Mouse (Mus musculus) kidney, postnatal 14 days (tissue): Measurements from ENCODE around the gene Efcab12.
A peak's percentile ranks its signal among the peaks of the same experiment; 100 is the strongest.

ENCODE experiments used
- DNase-seq: peaks from one replicate; pipeline ENCODE4 v3.0.0; 2022; ENCODE audit warnings: mixed read lengths

Efcab12 gene

GRCm38 (mm10) chr6:115838745-115839144 is 533 bp upstream of the Efcab12 start:
- DNase-seq = no peak

DNA sequence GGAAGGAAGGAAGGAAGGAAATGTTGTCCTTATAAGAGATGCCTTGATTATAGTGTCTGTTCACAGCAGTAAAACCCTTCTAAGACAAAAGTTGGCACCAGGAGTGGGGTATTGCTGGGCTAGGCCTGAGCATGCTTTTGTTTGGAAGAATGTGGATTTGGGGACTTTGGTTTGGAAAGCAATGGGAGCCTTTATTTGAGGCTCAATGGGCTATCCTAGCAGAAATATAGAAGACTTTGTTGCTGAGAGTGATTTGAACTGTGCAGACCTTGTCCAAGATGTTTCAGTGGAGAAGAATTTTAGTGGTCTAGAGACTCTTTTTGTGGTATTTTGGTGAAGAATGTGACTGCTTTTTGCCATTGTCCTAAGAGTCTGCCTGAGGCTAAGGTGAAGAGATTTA is 4.4 kb downstream of the Efcab12 start:
- DNase-seq = no peak

GRCm38 (mm10) chr6:115832152-115832850 is 5.9 kb downstream of the Efcab12 start:
- DNase-seq = no peak

DNA sequence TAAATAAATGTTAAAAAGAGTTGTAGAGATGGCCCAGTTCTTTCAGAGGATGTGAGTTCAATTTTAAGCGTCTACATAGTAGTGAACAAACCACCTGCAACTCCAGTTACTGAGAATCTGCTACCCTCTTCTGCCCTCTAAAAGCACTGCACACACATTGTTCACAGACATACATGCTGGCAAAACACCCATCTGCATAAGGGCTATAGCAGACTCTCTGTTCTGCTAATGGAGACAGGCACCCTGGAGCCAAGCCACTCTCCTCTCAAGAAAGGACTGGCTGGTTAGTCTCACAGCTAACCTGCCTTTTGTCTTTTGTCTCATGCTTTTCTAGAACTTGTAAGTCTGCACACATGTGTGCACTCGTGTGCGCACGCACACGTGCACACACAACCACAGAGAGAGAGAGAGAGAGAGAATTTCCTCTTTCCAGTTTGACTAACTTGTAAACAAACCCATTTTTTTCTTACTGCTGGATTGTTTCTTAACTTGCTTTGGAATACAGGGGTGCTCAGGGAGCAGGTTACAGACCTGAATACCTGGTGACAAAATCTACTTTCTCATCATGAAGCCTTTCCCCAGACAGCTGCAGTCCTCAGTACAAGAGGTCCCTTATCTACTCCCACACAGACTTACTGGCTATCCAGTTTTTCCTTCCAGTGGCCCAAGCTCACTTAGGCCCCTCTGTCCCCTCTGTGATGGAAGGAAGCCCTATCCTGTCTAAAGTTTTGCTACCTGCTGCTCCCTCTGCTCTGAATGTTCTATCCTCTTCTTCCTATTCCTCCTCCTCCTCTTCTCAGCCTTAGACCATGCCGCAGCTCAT is 7.2 kb downstream of the Efcab12 start:
- DNase-seq = no peak

DNA sequence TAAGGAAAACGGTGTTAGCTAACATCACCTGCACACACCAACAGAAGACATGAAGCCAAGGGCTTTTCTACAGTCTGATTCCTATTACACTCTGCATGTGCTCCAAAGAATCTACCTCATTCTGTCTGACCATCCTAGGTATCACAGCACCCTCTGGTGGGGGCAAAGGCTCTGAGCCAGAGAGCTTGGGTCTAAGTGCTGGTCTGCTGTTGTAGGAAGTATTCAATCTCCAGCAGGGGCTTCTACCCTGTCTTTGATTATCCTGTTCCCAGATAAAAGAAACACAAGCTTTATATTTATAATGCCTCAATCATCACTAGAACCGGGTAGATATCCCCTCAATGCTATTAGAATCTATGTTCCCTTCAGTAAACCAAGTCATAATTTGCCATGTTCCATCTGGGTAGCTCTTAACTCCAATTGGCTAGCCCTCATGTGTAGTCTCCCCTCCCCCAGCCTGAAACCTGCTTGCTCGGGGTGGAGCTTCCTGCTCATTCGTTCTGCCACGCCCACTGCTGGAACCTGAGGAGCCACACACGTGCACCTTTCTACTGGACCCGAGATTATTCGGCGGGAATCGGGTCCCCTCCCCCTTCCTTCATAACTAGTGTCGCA is 14.3 kb downstream of the Efcab12 start:
- DNase-seq = peak; percentile 75

DNA sequence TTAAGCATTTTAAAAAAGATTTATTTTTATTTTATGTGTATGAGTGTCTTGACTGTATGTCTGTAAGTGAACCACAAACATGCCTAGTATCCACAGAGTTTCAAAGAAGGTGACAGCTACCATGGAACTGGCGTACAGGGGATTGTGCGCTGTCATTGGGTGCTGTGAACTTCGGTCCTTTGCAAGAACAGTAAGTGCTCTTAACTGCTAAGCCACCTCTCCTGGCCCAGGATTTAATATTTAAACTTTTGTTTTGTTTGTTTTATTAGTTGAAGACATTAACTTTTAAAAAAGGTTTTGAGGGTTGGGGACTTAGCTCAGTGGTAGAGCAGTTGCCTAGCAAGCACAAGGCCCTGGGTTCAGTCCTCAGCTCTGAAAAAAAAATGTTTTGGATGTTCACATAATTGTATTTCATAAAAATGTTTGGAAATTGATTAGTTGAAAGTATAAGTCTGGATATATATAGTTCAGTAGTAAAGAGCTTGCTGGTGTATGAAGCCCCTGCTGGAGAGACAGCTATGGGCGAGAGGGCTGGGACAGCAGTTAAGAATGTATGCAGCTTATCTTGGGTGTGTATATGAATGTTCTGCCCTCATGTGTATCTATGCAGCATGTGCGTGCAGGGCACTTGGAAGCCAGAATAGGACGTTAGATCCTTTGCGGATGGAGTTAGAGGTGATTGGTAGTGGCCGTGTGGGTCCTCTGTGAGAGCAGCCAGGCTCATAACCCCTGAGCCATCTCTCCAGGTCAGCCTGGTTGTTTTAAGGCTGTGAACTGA is 16.8 kb downstream of the Efcab12 start:
- no peak for DNase-seq

- no peak for DNase-seq
These were observed 20.1 kb downstream of the Efcab12 start for GRCm38 (mm10) chr6:115818129-115818528.

GRCm38 (mm10) chr6:115815041-115815440 is 23.2 kb downstream of the Efcab12 start:
- no peak for DNase-seq

GRCm38 (mm10) chr6:115814104-115814503 is 24.1 kb downstream of the Efcab12 start:
- DNase-seq = peak; percentile 75

DNA sequence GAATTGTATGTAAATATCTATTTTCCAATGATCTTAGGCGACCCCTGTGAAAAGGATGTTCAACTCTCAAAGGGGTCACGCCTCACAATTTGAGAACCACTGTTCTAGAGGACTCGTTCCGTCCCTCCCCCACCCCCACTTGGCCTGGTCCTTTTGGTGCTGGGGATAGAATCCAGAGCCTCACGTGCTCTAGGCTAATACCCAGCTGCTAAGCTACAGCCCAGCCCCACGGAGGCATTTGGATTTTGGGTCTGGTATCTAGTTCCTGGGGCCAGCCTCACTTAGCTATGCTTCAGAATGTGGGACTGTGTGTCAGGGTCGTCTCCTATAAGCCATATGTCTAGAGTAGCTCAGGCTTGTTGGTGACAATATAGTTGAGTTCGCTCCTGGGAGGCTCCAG is 26.6 kb downstream of the Efcab12 start:
- DNase-seq = no peak

DNA sequence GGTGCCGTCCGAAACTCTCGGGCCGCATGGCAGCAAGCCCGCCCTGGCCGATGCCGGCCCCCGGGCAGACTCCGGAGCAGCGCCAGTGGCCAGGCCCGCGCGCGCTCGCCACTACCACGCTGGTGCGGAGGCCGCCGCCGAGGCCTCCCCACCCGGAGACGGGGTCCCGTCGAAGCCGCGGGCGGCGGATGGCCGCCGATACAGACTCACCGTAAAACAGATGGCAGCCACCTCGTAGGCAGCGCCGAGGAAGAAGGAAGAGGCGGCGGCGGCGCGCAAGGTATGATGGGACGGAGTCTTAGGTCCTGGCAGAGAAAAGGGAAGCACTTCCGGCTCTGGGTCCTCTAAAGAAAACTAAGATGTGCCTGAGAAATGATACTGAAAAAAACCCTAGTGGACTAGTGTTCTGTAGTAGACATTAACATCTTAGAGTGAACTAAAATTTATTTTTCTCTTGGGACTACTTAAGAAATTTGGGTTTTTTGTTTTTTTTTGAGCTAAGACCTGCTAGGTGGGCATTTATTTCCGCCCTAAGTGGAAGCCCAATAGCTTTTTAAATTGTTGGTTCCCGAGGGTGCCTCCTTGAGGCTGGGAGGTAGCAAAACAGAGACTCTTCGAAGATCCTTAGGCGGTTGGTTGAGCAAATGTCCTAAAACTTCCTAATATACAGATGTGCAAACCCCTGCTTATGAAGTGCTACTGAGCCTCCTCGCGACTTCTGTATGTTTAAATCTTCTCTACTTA is 29.6 kb downstream of the Efcab12 start, which contains the start of gene Rpl32:
TSS of gene Rpl32 (minus strand) at position 260 of the 744 bp plus-strand sequence.
- peak; percentile 92 for DNase-seq

DNA sequence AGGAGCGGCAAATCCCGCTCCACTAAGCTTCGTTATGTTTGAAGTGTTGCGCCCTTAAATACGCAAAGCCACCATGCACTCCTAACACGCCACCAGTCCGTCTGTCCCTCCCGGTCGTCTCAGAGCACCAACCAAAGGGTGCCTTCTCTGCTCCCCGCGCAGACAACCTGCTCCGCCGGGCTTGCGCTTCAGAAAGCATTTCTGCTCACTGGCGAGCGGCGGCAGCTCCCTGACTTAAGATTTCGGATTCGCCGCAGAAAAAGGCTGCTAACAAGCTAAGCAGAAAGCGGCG is 30.1 kb downstream of the Efcab12 start:
- no peak for DNase-seq

GRCm38 (mm10) chr6:115807464-115808195 is 30.6 kb downstream of the Efcab12 start:
- DNase-seq = no peak

DNA sequence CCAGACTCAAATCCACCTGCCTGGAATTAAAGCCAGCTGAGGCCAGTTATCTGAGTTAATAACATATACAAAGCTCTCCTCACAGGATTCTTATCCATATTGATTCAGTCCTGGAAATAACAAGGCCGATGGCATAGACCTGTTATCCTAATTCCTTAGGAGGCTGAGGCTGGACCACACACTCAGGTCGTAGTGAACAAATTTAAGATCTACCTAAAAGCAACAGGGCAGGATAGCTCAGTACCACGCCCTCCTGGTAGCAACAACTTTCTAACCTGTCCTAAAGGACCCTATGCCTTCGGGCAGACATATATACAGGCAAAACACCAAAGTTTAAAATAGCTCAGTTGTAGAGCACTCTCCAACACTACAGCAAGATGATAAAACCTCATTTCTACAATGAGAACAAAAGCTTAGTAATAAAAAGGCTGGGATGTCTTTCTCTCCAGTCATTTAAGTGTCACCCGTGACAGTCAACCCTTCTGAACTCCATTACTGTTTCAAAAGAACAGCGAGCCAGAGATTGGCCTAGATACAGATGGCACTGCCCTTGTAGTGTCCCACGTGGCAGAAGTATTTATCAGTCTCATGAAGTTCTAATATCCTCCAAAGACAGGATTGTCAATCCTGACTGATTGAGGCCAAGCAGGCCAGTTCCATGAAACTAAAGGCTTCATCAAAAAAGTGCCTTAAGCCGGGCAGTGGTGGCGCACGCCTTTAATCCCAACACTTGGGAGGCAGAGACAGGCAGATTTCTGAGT is 33.6 kb downstream of the Efcab12 start:
- no peak for DNase-seq

DNA sequence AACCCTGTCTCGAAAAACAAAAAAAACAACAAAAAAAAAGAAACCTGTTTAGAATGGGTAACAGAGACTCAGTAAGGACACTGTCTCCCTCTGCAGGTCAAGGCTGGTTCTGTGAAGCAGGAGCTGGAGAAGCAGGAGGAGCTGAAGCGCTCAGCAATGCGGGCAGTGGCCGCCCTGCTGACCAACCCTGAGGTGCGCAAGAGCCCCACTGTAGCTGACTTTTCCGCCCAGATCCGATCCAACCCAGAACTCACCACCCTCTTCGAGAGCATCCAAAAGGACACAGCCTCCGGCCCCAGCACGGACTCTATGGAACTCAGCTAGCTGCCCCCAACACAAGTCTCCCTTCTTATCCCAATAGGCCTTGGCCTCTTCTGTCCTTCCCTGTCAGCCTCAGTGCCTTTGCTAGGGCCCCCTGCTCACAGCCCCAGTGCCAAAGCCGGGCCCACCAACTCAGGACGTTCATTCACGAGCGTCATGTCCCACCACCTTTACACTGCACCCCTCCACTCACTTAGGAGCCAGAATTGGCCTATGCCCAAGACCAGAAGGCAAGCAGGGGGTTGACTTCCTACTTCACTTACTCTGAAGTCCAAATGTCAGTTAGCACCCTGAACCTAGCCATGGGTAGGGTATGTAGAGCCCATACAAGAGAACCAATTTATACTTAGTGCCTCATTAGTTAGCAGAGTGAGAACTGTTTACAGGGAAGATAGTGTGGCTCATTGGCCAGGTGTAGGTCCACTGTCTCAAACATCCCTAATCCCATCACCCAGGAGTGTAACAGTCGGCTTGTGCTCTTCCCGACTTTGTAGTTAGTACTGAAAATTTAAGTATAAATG is 34.5 kb downstream of the Efcab12 start:
- peak; percentile 87 for DNase-seq

DNA sequence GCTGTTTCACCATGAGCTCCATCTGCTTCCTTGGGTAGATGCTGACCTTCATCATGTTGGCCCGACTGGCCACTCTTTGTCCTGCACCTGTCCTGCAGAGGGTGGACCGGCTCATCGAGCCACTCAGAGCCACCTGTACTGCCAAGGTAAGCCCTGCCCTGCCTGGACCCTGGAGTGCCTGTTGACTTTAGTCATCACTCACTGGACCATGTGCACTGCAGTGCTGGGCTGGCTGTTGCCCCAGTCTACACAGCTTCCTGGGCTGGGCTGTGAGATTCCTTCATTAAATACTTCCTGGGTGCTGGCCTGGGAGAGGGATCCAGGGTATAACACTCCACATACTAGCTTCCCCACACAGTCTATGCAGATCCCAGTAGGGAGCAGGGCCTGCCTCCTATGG is 36.4 kb downstream of the Efcab12 start:
- DNase-seq = no peak

DNA sequence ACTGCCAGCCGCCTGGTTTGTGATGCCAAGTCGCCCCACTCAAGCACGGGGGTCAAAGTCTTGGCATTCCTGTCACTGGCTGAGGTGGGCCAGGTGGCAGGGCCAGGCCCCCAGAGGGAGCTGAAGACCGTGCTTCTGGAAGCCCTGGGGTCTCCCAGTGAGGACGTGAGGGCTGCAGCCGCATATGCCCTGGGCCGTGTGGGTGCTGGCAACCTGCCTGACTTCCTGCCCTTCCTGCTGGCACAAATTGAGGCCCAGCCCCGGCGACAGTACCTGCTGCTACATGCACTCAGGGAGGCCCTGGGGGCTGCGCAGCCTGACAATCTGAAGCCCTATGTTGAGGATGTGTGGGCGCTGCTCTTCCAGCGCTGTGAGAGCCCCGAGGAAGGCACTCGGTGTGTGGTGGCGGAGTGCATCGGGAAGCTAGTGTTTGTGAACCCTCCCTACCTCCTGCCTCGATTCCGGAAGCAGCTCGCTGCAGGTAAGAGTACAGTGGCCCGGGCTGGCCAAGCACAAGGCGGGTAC is 45.5 kb downstream of the Efcab12 start:
- DNase-seq = peak; percentile 59

DNA sequence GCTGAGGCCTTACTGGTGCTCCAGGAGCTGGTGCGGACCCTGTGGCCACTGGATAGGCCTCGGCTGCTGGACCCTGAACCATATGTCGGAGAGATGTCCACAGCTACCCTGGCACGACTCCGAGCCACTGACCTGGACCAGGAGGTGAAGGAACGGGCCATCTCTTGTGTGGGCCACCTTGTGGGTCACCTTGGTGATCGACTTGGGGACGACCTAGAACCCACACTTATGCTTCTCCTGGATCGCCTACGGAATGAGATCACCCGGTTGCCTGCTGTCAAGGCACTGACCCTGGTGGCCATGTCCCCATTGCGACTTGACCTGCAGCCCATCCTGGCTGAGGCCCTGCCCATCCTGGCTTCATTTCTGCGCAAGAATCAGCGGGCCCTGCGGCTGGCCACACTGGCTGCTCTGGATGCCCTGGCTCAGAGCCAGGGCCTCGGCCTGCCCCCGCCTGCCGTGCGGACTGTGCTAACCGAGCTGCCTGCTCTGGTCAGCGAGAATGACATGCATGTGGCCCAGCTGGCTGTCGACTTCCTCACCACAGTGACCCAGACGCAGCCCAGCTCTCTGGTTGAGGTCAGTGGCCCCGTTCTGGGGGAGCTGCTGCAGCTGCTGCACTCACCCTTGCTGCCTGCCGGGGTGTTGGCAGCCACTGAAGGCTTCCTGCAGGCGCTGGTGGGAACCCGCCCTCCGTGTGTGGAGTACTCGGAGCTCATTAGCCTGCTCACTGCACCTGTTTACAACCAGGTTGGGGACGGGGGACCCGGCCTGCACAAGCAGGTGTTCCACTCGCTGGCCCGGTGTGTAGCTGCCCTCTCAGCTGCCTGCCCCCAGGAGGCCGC is 46.1 kb downstream of the Efcab12 start:
- DNase-seq = peak; percentile 82

DNA sequence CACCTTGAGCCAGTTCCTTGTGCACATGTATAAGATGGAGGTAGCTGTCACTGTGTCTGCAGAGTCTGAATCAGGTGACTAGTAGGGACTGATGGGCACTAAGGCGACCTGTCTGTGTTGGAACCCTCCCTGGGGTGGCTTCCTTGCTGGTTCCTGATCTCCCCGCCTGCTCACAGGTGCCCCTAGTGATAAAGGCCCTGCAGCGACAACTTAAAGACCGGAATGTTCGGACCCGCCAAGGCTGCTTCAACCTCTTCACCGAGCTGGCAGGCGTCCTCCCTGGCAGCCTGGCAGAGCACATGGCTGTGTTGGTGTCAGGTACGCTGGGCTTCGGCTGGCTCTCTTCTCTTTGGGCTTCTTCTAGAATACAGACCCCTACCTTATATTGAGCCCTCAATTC is 47.2 kb downstream of the Efcab12 start:
- DNase-seq = no peak
